Mouse (Mus musculus): ENCODE measurements at regions not wholly inside any gene's neighbourhood (a gene's known extent, or its start where the extent isn't known, plus 50 kb on each side); places are given as distances from the start of the nearest gene placed in this dataset.

- intact Hi-C loops (cut with DNase I), result no loop called here
- DNase-seq (ENCODE audit: low spot score in 2 of 2), result no peak
These were observed 547.9 kb upstream of the Fam19a5 start for GRCm38 (mm10) chr15:86996196-86996595.

DNA sequence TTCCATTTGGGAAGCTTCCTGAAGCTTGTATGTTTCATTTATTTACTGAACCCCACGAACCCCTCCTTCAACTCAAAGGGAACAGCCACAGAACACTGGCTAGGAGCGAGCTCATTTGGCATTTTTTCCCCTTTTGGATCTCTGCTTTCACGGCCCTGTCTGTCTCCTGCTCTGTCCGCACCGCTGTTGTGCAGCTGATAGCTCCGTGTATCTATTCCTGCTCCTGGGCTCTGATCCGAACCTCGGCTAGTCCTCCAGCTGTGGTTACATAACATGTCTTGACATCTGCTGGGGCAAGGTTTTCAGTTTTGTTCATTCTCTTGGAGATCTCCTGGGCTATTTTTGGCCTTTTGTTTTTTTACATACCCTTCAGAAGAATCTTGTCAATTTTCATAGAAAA lies 525.1 kb upstream of the Fam19a5 start:
- intact Hi-C loops (cut with DNase I), result no loop called here
- no peak for DNase-seq (ENCODE audit: low spot score in 2 of 2)

GRCm38 (mm10) chr15:87045971-87046370 lies 498.1 kb upstream of the Fam19a5 start:
- no peak for DNase-seq (ENCODE audit: low spot score in 2 of 2)
- intact Hi-C loops (cut with DNase I), result no loop called here

GRCm38 (mm10) chr15:87054186-87054585 lies 489.9 kb upstream of the Fam19a5 start:
- intact Hi-C loops (cut with DNase I), result no loop called here
- DNase-seq (ENCODE audit: low spot score in 2 of 2), result no peak

GRCm38 (mm10) chr15:87064890-87065289 lies 479.2 kb upstream of the Fam19a5 start:
- no peak for DNase-seq (ENCODE audit: low spot score in 2 of 2)
- intact Hi-C loops (cut with DNase I), result no loop called here

DNA sequence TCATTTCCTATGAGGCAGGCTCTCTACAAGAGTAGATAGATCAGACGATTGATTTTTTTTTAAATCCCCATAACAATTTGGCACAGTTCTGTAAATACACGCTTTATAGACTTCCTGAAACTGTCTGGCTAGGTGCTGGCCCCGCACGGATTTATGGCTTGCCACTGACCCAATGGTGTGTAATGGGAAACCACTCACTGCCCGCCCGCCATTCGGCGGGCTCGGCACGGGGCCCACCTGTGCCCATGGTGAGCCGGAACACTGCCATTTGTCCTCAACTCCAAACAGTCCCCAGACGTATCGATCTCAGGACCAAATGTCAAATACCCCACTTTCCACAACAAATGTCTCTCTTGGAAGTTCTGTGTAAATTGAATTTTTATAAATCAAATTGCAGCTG lies 475.8 kb upstream of the Fam19a5 start:
- DNase-seq (ENCODE audit: low spot score in 2 of 2), result no peak
- intact Hi-C loops (cut with DNase I), result no loop called here

- intact Hi-C loops (cut with DNase I), result no loop called here
These were observed 469.5 kb upstream of the Fam19a5 start for GRCm38 (mm10) chr15:87074559-87074958.

GRCm38 (mm10) chr15:87089827-87090226 lies 454.3 kb upstream of the Fam19a5 start:
- intact Hi-C loops (cut with DNase I), result no loop called here

More at GRCm38 (mm10) chr15:87074559-87074958, 469.5 kb upstream of the Fam19a5 start:
- no peak for DNase-seq (ENCODE audit: low spot score in 2 of 2)

DNA sequence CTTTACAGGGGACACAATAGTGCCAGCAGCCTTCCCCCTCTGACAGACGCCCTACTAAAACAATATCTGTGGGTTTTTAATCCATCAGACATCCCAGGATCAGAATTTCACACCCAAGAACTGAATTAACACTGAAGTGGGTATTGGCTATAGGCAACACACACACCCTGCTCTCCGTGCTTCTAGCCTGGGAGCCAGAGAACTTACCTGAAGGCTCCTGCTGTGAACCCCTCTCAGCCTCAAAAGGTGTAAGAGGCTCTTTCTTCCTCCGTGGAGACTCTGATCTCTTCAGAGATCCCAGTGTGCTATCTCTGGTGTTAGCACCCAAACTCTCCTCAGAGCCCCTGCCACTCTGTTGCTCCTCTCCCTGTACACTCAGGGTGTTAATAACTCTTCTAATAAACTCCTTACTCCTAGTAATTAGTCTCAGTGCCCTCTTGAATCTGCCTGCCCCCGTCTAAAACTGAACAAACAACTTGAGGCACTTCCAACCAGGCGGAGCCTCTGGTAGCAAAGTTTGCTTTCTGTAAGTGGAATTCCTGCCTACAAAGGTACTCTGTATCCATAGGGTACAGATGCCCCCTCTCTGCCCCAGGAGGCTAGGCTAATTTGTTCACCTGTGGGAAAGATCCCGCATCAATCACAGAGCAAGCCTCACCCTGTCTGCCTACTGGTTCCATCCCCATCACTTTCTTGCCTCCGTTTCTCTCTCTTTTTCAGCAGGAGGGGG lies 452.9 kb upstream of the Fam19a5 start:
- intact Hi-C loops (cut with DNase I), result no loop called here
- DNase-seq (ENCODE audit: low spot score in 2 of 2), result no peak

More at GRCm38 (mm10) chr15:87089827-87090226, 454.3 kb upstream of the Fam19a5 start:
- no peak for DNase-seq (ENCODE audit: low spot score in 2 of 2)

- intact Hi-C loops (cut with DNase I), result no loop called here
- no peak for DNase-seq (ENCODE audit: low spot score in 2 of 2)
These were observed 446.9 kb upstream of the Fam19a5 start for GRCm38 (mm10) chr15:87097206-87097605.

DNA sequence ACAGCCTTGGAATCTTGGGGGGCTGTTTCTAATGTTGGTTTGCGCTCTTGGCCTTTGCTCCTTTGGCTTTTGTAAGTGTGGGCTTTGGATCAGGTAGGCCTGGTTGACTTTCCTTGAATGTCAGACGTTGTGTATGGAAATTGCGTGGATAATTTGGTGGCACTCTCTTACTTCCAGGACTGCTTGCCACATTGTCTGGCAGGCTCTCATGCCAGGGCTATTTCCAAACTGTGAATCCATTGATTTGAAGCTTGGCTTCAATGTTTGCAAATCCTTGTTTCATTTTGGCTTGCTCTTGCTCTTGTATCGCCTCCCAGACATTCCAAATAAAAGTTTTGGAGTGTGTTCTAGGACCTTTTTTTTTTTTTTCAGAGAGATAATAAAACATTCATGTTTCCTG lies 443.0 kb upstream of the Fam19a5 start:
- intact Hi-C loops (cut with DNase I), result no loop called here
- no peak for DNase-seq (ENCODE audit: low spot score in 2 of 2)

DNA sequence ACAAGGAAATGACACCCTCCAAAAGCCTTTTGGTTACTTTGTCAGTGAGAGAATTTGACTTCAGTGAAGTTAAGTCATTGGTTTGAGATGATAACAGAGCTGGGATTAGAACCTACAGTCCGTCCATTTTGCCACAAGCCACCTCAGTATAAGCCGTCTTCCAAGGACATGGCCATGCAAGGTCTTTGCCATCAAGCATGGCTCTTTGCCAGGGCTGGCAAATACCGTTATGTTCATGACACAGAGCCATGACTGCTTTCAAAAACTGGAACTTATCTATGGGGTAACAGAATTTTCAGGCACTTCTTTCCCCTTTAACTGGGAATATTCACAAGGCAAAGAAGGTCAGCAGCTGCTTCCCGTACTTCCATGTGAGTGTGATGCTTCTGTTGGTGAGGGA lies 441.9 kb upstream of the Fam19a5 start:
- intact Hi-C loops (cut with DNase I), result no loop called here
- DNase-seq (ENCODE audit: low spot score in 2 of 2), result no peak

- intact Hi-C loops (cut with DNase I), result no loop called here
- DNase-seq (ENCODE audit: low spot score in 2 of 2), result peak in 1 of 2 experiments; percentile 12
These were observed 438.1 kb upstream of the Fam19a5 start for GRCm38 (mm10) chr15:87105951-87106350.

DNA sequence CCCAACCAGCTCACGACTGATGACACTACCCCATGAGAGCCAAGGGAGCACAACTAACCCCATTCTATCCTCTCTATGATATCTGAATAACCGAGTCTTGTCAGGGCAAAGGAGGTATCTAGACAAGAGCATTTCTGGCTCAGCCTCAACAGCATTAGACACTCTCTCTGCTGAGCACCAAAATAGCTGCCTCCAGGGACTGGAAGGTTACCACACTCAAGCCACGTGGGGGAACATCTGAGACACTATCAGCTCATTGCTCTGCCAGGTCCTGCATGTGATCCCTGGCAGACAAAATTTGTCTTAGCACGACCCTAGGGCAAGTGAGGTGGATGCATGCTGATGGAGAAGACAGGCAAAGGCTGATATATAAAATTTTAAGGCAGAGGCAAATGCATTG lies 436.4 kb upstream of the Fam19a5 start:
- no peak for DNase-seq (ENCODE audit: low spot score in 2 of 2)
- intact Hi-C loops (cut with DNase I), result no loop called here

DNA sequence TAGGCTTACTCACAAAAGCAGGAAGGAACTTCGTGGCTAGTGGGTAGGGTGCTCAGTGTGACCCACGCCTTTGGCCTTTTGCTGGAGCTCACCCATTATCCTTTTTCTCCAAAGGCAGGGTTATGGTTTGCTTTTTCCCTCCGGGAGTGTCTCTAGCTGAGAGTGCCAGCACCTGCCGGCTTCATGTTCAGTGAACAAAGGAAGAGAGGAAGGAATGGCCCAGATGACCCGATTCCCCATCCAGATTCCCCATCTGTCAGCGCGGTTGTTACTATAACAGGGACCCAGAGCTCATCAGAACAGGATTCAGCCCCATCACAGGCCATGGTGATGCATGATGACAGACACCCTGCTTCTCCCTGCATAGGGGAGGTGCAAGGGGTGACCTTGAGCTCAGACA lies 435.7 kb upstream of the Fam19a5 start:
- intact Hi-C loops (cut with DNase I), result no loop called here
- no peak for DNase-seq (ENCODE audit: low spot score in 2 of 2)

GRCm38 (mm10) chr15:87122656-87123055 lies 421.4 kb upstream of the Fam19a5 start:
- DNase-seq (ENCODE audit: low spot score in 2 of 2), result no peak
- intact Hi-C loops (cut with DNase I), result no loop called here

GRCm38 (mm10) chr15:87125427-87126148 lies 418.5 kb upstream of the Fam19a5 start:
- intact Hi-C loops (cut with DNase I), result no loop called here
- DNase-seq (ENCODE audit: low spot score in 2 of 2), result peak in 1 of 2 experiments; percentile 28

DNA sequence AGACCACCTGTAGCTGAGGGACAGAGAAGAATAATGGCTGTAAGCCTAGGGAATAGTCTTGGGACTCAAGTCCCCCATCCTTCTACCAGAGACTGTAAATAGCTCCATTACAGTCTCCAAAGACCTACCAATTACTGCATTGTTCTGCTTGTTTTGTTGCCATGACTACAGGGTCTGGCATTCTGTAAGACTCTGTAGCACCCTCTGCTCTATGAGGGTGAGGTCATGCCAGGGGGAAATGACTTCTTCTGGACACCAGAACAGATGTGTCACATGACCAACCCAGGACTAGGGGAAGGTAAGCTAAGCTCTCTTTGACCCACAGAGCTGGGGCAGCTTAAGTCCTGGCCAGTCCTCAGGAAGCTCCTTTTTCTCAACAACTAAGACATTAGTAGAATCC lies 405.2 kb upstream of the Fam19a5 start:
- no peak for DNase-seq (ENCODE audit: low spot score in 2 of 2)
- intact Hi-C loops (cut with DNase I), result no loop called here

- intact Hi-C loops (cut with DNase I), result no loop called here
These were observed 375.0 kb upstream of the Fam19a5 start for GRCm38 (mm10) chr15:87169136-87169535.

DNA sequence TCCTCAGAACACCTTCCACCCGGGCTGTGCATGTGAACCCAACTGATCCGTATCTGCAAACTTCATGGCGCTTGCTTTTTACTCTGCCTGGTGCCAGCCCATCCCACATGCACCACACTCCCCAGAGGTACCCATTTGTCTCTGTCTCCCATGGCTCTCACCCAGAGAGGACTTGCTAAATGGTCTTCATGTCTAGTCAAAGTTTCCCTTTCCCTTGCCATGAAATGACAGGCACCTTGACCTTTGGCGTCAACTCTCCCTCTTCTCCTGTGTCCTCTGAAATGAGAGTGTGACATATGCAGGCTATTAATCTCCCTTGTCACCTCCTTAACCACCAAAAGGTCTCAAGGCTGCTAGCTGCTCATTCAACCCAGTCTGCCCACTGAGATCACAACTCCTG lies 373.2 kb upstream of the Fam19a5 start:
- intact Hi-C loops (cut with DNase I), result no loop called here
- DNase-seq (ENCODE audit: low spot score in 2 of 2), result no peak

More at GRCm38 (mm10) chr15:87169136-87169535, 375.0 kb upstream of the Fam19a5 start:
- DNase-seq (ENCODE audit: low spot score in 2 of 2), result no peak

- no peak for DNase-seq (ENCODE audit: low spot score in 2 of 2)
- intact Hi-C loops (cut with DNase I), result no loop called here
These were observed 371.0 kb upstream of the Fam19a5 start for GRCm38 (mm10) chr15:87173096-87173495.
